Mouse (Mus musculus) ZHBTc4 (cell line): ENCODE measurements around the gene Sfi1.
"Not testable (repeated sequence)": the region's sequence is repeated elsewhere in the genome, so short reads cannot be mapped to it uniquely, and the experiment has no call there.

ENCODE experiments used
- DNase-seq: peaks from one replicate; pipeline ENCODE4 v3.0.0-alpha.2; 2011; ENCODE audit warnings: low read depth, low spot score

Sfi1 gene

DNA sequence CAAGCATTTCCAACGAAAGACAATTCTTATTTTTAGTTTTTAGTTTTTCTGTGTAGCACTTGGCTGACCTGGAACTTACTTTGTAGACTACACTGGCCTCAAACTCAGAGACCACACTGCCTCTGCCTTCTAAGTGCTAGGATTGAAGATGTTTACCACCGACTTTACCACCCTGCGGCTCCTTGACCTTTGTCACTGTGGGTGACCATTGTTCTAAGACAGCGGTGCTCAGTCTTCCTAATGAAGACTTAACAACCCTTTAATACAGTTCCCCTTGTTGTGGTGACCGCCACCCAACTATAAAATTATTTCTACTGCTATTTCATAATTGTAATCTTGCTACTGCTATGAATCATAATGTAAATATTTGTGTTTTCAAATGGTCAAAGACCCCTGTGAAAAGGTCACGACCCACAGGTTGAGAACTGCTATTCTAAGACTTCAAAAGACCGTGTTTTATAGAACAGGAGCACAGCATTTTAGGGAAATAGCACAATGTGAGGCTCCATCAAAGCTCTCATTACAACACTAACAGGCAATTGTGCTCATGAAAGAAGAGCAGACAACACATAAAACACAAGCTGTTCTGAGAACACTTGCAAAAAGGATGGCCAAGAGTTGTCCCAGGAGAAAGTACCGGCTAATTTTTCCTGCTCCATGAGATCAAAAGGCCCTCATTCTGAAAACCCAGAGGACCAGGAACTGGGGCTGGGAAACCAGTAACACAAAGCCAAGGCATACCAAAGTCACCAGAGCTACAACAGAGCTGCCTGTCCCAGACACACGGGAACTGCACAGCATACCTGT is 47.7 kb downstream of the Sfi1 start:
- DNase-seq, result peak; percentile 88

DNA sequence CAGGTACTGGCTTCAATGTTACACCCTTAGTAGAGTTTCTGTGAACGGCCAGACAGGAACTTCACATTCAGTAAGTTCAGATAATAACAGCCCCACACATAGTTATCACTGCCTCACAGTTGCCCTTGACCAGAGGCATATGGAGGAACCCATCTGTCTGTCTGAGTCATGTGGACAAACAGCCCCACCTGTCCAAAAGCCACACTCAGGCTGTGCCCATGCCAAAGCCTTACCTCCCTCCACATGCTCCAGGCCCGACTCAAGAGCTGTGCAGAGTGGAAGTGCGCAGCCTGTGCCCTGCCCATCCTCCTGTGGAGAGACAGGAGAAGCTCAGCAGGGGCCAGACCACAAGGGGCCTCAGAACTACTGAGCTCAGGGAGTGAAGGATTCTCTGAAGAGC is 49.3 kb downstream of the Sfi1 start:
- DNase-seq, result not testable (repeated sequence)

GRCm38 (mm10) chr11:3142413-3142812 is 50.9 kb downstream of the Sfi1 start:
- not testable (repeated sequence) for DNase-seq

- DNase-seq, result not testable (repeated sequence)
These were observed 52.2 kb downstream of the Sfi1 start for GRCm38 (mm10) chr11:3140967-3141535.

GRCm38 (mm10) chr11:3138323-3138722 is 54.9 kb downstream of the Sfi1 start:
- not testable (repeated sequence) for DNase-seq

GRCm38 (mm10) chr11:3137279-3137678 is 56.0 kb downstream of the Sfi1 start:
- DNase-seq, result peak; percentile 34

GRCm38 (mm10) chr11:3135956-3136355 is 57.3 kb downstream of the Sfi1 start:
- not testable (repeated sequence) for DNase-seq

GRCm38 (mm10) chr11:3135391-3135790 is 57.9 kb downstream of the Sfi1 start:
- not testable (repeated sequence) for DNase-seq

DNA sequence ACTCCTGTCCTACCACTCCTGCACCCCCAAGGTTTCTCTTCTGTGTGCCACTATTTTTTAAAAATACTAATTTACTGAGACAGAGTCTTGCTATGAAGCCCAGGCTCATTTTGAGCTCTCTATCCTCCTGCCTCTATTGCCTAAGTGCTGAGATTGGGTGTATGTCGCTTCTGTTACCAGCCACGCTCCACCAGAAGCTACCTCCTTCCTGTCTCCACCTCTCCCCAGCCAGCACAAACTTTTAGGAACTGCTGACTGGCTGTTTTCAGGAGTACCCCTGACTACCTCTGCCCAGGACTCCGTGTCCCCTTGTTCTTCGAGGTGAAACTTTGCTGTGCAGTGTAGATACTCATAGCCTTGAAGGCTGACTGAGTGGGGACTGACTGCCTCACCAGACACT is 59.9 kb downstream of the Sfi1 start:
- not testable (repeated sequence) for DNase-seq

- DNase-seq, result not testable (repeated sequence)
These were observed 60.3 kb downstream of the Sfi1 start for GRCm38 (mm10) chr11:3132957-3133356.

DNA sequence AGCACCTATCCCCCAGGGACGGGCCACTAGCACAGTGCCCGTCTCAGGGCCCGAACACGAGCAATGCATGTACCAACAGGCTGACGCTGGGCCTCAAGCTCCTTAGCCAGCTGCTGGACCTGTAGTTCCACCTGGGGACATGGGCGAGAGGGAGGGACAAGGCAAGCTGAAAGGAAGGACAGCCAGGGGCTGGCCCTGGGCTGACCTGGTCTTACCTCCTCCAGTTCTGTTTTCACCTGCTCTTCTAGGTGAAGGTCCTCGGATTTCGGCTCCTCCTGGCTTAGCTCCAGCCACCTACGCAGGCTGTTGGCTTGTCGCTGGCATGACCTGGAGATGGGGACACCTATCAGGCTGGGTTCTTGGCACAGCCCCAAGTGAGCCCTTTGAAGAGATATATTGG is 61.3 kb downstream of the Sfi1 start:
- not testable (repeated sequence) for DNase-seq

- not testable (repeated sequence) for DNase-seq
These were observed 63.4 kb downstream of the Sfi1 start for GRCm38 (mm10) chr11:3129852-3130251.

- not testable (repeated sequence) for DNase-seq
These were observed 64.0 kb downstream of the Sfi1 start for GRCm38 (mm10) chr11:3129276-3129675.

- peak; percentile 48 for DNase-seq
These were observed 65.9 kb downstream of the Sfi1 start for GRCm38 (mm10) chr11:3127303-3127795.

DNA sequence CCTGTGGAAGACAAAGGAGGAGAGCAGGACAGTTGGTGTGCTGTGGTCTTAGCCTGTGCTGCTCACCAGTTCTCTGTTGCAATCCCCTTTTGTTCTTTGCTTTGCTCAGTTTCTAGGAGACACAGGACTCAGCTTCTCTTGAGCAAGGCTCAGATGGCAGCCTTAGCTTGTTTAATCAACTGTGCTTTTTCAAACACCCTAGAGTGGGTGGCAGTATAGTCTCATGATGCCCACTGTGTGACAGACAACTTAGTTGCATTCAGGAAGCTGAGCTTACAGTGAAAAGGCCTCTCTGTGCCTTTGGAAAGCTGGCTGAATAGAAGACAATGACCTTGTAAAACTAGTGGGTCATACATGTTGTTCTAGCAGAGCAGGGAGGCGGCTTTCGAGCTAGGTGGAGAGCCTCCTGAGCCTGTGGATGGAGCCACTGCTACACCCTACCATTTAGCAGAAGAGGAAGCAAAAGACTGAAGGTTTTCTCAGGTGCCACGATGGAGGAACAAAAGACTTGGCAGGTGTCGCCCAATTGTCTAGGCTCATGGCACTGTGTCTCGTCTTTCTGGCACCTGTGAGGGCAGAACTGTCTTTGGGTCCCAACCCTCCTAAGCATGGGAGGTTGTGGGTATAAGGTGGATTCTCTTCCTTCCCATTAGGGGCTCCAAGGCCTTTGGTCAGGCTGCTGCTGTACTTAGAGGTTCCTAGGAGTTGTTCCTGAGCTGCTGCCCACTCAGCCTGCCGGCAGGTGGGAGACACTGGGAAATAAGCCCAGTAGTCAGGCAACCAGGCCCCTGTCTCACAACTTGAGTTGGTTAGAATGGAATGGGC is 66.6 kb downstream of the Sfi1 start:
- not testable (repeated sequence) for DNase-seq

DNA sequence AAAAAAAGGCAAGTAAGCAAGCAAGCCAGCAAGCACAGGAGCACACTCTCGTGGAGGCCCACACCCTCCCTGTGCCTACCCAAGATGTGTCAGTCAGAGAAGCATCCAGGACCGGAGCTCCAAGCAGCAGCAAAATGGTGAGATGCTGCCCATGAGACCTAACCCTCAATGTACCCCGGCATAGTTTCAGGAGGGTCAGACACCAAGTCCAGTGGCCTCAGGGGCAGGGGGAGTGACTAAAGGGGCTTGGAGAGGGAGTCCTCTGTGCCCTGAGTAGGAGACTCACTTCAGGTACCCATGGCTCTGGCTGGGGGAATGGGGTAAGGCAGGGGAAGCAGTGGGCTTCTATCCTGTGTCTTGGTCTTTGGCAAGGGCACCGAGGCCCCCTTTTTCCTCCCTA is 67.3 kb downstream of the Sfi1 start:
- not testable (repeated sequence) for DNase-seq

DNA sequence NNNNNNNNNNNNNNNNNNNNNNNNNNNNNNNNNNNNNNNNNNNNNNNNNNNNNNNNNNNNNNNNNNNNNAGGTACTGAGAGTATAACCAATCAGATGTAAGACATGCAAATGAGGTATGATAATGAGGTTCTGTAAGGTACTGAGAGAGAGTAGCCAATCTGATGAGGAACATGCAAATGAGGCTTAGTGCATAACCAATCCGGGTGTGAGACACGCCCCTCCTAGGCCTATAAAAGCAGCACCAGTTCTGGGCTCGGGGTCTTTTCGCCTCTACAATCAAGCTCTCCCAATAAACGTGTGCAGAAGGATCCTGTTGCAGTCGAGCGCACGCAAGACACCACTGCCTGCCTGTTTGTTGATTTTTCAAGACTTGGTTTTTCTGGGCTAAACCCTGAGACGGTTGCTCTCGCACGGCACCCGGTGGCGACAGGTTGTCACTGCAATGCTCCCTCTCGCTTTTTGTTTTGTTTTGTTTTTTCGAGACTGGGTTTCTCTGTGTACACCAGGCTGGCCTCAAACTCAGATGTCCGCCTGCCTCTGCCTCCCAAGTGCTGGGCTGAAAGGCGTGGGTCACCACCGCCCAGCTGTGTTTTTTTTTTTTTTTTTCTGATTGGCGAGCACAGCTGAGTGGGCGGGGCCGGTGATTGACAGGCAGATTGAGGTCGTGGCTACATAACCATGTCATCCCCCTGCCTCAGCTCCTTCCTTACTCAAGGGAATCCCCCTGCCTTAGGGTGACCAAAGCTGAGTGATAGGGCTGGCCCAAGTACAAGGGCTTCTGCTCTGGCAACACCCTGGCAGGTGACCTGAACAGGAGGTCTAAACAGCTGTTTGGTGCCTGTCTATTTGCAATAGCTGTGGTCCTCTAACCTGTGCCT is 68.1 kb downstream of the Sfi1 start:
- DNase-seq, result peak; percentile 72

- no peak for DNase-seq
These were observed 78.9 kb downstream of the Sfi1 start for GRCm38 (mm10) chr11:3114403-3114802.

DNA sequence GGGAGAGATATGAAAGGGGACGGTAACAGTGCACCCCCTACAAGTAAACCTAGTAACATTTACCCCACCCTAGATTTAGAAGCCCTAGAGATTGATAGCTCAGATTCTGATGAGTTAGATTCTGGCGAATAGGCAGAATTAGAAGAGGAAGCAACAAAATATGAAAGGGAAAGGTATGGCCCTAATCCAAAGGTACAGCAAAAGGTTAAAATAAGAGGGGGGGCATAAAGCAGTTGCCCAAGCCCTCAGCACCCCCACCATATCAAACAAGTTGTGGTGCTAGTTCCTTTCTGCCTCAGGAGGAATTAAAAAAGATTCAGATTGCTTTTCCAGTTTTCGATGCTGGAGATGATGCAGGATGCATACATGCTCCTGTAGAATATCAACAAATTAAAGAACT is 87.1 kb downstream of the Sfi1 start:
- DNase-seq, result no peak

DNA sequence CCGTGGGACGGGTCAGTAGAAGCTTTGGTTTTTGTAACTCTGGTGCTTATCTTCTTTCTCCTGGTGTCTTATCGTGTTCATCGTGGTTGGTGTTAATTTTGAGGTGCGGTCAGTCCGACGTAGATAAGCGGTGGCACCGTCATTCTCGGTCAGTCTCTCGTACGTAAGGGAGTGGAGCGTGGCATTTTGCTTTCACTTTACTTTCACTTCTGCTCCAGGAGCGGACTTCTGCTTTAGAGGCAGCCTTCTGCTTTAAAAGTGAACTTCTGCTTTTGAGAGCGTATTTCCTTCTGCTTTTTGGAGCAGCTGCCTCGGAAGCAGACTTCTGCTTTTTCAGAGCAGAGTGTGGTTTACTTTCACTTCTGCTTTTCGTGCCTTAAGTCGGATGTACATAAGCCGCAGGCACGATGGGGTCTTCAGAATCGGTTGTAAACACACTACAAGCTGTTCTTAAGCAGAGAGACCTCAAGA is 88.0 kb downstream of the Sfi1 start:
- no peak for DNase-seq
